Mouse (Mus musculus) hindbrain, embryonic 10.5 days (tissue): ENCODE data around the gene Gm9195. TPM values are rescaled to one million over a fixed set of nuclear protein-coding genes. Genes with fewer than 3 reads are reported as not detected.

Experiments used
- DNase-seq: peaks from one replicate; pipeline ENCODE4 v3.0.0-alpha.2; 2017; ENCODE audit warnings: low spot score
- H3K27ac ChIP-seq: fragments of 300-500 bp; sonication (generic); 2 replicates; pipeline ENCODE4 v1.5.1; 2016; ENCODE audit warnings: mild to moderate bottlenecking, moderate library complexity
- H3K27me3 ChIP-seq: fragments of 300-500 bp; sonication (generic); 2 replicates; pipeline ENCODE4 v1.6.1; 2016; ENCODE audit warnings: mild to moderate bottlenecking; ENCODE audit not compliant: poor library complexity, insufficient read depth, severe bottlenecking
- H3K36me3 ChIP-seq: fragments of 300-500 bp; sonication (generic); 2 replicates; pipeline ENCODE4 v1.6.1; 2016; ENCODE audit warnings: mild to moderate bottlenecking, moderate library complexity
- H3K4me1 ChIP-seq: fragments of 300-500 bp; sonication (generic); replicated peaks from 2 replicates; pipeline ENCODE4 v1.6.1; 2016; ENCODE audit warnings: mild to moderate bottlenecking
- H3K4me3 ChIP-seq: fragments of 300-500 bp; sonication (generic); 2 replicates; pipeline ENCODE4 v1.5.1; 2016; ENCODE audit warnings: mild to moderate bottlenecking, moderate library complexity
- H3K9me3 ChIP-seq: fragments of 300-500 bp; sonication (generic); 2 replicates; pipeline ENCODE4 v1.6.1; 2016; ENCODE audit warnings: mild to moderate bottlenecking, moderate library complexity
- WGBS: fragments of 180-500 bp; shearing (Covaris S2); methylation state at CpG from one replicate; pipeline ENCODE4 v1.1.7; 2016; 5-methylcytosine and 5-hydroxymethylcytosine counted together
- polyA plus RNA-seq: library from polyadenylated mRNA; unstranded; fragments of >200 nt; fragmentation: Nextera tagmentation; extraction: Ambion mirVana; gene quantifications from 2 replicates; pipeline ENCODE4 v1.2.1, GENCODE M21; 2016

Gm9195 gene
- polyA plus RNA-seq, 1 experiment from 2014 or later: not detected

DNA sequence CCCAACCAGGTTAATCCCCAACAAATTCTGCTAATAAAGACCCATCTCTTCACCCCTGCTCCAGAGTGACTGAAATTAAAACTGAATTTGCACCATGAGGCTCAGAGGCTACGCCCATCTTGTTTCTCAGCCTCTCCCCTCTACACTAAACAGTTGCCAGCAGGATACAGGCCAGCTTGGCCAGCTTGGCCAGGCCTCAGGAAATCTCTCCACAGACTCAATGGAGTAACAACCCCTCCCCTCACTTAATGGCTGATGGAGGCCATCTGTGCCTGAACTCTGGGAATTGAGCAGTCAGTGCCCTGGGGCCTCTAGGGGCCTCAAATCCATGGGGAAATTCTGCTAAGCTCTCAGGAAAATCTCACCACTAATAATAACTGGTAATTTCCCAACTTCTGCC, 101.9 kb downstream of the Gm9195 start:
- H3K27me3 ChIP-seq: no peaks in the 10 kb centered on the region
- 62% methylated on average over 1 of the region's 1 CpGs for WGBS
- DNase-seq: no peak

DNA sequence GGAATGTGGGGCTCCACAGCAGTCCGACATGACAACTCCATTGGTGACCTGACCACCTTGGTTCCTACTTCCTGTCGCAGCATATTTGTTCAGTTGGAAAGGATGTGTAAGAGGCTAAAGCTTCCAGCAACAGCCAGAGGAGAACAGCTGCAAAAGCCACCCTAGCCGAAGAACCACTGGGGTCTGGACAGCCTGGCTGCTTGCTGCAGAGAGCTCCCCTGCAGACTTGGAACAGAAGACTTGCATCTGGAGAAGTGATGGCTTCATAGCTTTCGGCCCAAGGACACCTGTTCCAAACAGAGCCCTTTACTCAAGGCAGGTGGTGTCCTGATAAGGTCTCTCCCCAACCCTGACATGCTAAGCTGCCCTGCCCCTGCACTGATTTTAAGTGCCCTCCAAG, 102.3 kb downstream of the Gm9195 start:
- Histone ChIP-seq H3K36me3 (no peaks in the 10 kb centered on the region), H3K27me3 (no peaks in the 10 kb centered on the region), H3K4me3 (no peak overlapping the region), H3K9me3 (no peaks in the 10 kb centered on the region), H3K27ac (no peak overlapping the region), H3K4me1 (0 out of 2 replicates have a peak, but pooled peaks cover 4% of the 10 kb centered on the region)
- no peak for DNase-seq
- whole genome bisulfite sequencing: 86% methylated on average over 4 of the region's 4 CpGs

More for the DNA sequence above, 101.9 kb downstream of the Gm9195 start:
- no peak overlapping the region for H3K4me3 ChIP-seq
- no peaks in the 10 kb centered on the region for H3K9me3 ChIP-seq
- 0 out of 2 replicates have a peak, but pooled peaks cover 4% of the 10 kb centered on the region for H3K4me1 ChIP-seq
- no peak overlapping the region for H3K27ac ChIP-seq
- H3K36me3 ChIP-seq: no peaks in the 10 kb centered on the region

DNA sequence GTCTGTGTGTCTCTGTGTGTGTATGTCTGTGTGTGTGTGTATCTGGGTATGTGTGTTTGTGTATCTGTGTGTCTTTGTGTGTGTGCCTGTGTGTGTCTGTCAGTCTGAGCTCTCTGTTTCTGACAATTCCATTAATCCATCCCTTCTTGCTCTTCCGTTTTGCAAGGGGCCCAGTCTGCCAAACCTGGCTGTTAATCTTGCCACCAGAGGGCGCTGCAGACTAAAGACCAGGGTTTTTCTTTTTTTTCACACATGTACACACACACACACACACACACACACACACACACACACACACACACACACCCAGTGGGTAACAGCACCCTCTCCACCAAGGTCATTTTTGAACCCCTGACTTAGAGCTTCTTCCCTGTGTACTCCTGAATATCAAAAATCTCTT, 114.4 kb downstream of the Gm9195 start:
- Histone ChIP-seq H3K27me3 (no peaks in the 10 kb centered on the region), H3K4me3 (no peak overlapping the region), H3K27ac (no peak overlapping the region), H3K4me1 (no peaks in the 10 kb centered on the region), H3K9me3 (no peaks in the 10 kb centered on the region), H3K36me3 (no peaks in the 10 kb centered on the region)
- 3% methylated on average over 2 of the region's 2 CpGs for WGBS
- peak; percentile 52 for DNase-seq

Other genes with a start within 250 kb of the Gm9195 start
- gene Fndc3a, start 218.2 kb upstream of the Gm9195 start, polyA plus RNA-seq: 38.7 and 42.9 TPM in 2 replicates